Mouse (Mus musculus): ENCODE measurements at regions not wholly inside any gene's neighbourhood (a gene's known extent, or its start where the extent isn't known, plus 50 kb on each side); places are given as distances from the start of the nearest gene placed in this dataset.

- ChIA-PET POLR2A (interaction anchor here (0.7 kb wide), 1 partner anchor 53 kb away, joined by 3 read pairs; no protein-coding TSS in a partner anchor), CTCF (interaction anchor here (1.1 to 1.2 kb wide), 2 partner anchors 54 to 206 kb away, joined by 3 read pairs; no protein-coding TSS in a partner anchor)
- TF ChIP-seq CTCF (IDR thresholded peaks at IDR 0.05) = no peak
- DNase-seq (ENCODE audit: low read depth, low spot score) (no peak), ATAC-seq (peak; percentile 33)
- in situ Hi-C loops (cut with MboI; ENCODE audit: low pct_unique_long_range_greater_than_20kb) = loop anchor here (5.0 to 10.0 kb wide), 2 partner anchors 83 to 275 kb away; no protein-coding TSS in a partner anchor
- no peaks in the 10 kb centered on the region for H3K27me3 ChIP-seq
These were observed 77.6 kb downstream of the Zfp36l2 start for GRCm38 (mm10) chr17:84110000-84110695.

- ChIA-PET POLR2A (interaction anchor here (0.6 kb wide), 2 partner anchors 33 to 82 kb away, joined by 3 to 4 read pairs; no protein-coding TSS in a partner anchor), CTCF (no interaction called here)
- H3K27me3 ChIP-seq = no peaks in the 10 kb centered on the region
- ATAC-seq = no peak
- in situ Hi-C loops (cut with MboI; ENCODE audit: low pct_unique_long_range_greater_than_20kb) = no loop called here
- DNase-seq (ENCODE audit: low read depth, low spot score) = no peak
- no peak for TF ChIP-seq CTCF (IDR thresholded peaks at IDR 0.05)
These were observed 79.6 kb downstream of the Zfp36l2 start for GRCm38 (mm10) chr17:84107946-84108686.

- in situ Hi-C loops (cut with MboI; ENCODE audit: low pct_unique_long_range_greater_than_20kb) = no loop called here
- POLR2A ChIA-PET = interaction anchor here (0.6 kb wide), 1 partner anchor 83 kb away, joined by 3 read pairs; no protein-coding TSS in a partner anchor
These were observed 80.2 kb downstream of the Zfp36l2 start for GRCm38 (mm10) chr17:84107497-84107896.

GRCm38 (mm10) chr17:84104242-84104641, 83.5 kb downstream of the Zfp36l2 start:
- ATAC-seq = no peak
- ChIA-PET POLR2A (interaction anchor here (1.0 kb wide), 1 partner anchor 11 kb away, joined by 3 read pairs; no protein-coding TSS in a partner anchor), CTCF (no interaction called here)
- DNase-seq (ENCODE audit: low read depth, low spot score) = no peak
- no peaks in the 10 kb centered on the region for H3K27me3 ChIP-seq
- no peak for TF ChIP-seq CTCF (IDR thresholded peaks at IDR 0.05)
- in situ Hi-C loops (cut with MboI; ENCODE audit: low pct_unique_long_range_greater_than_20kb) = no loop called here

More at GRCm38 (mm10) chr17:84107497-84107896, 80.2 kb downstream of the Zfp36l2 start:
- DNase-seq (ENCODE audit: low read depth, low spot score) (no peak), ATAC-seq (no peak)
- CTCF ChIA-PET = interaction anchor here (0.7 kb wide), 1 partner anchor 17 kb away, joined by 3 read pairs; no protein-coding TSS in a partner anchor
- no peak for TF ChIP-seq CTCF (IDR thresholded peaks at IDR 0.05)
- no peaks in the 10 kb centered on the region for H3K27me3 ChIP-seq

- TF ChIP-seq CTCF (IDR thresholded peaks at IDR 0.05) = no peak
- in situ Hi-C loops (cut with MboI; ENCODE audit: low pct_unique_long_range_greater_than_20kb) = no loop called here
- POLR2A ChIA-PET = no interaction called here
- no peak for ATAC-seq
- H3K27me3 ChIP-seq = no peaks in the 10 kb centered on the region
- CTCF ChIA-PET = no interaction called here
- no peak for DNase-seq (ENCODE audit: low read depth, low spot score)
These were observed 84.4 kb downstream of the Zfp36l2 start for GRCm38 (mm10) chr17:84103344-84103743.

- ATAC-seq (no peak), DNase-seq (ENCODE audit: low read depth, low spot score) (no peak)
- in situ Hi-C loops (cut with MboI; ENCODE audit: low pct_unique_long_range_greater_than_20kb) = no loop called here
- no peaks in the 10 kb centered on the region for H3K27me3 ChIP-seq
- ChIA-PET POLR2A (no interaction called here), CTCF (no interaction called here)
- TF ChIP-seq CTCF (IDR thresholded peaks at IDR 0.05) = no peak
These were observed 86.1 kb downstream of the Zfp36l2 start for GRCm38 (mm10) chr17:84101652-84102051.

GRCm38 (mm10) chr17:84100523-84100922, 87.2 kb downstream of the Zfp36l2 start:
- no peak for TF ChIP-seq CTCF (IDR thresholded peaks at IDR 0.05)
- ChIA-PET POLR2A (no interaction called here), CTCF (interaction anchor here (1.6 kb wide), 1 partner anchor 10 kb away, joined by 5 read pairs; no protein-coding TSS in a partner anchor)
- in situ Hi-C loops (cut with MboI; ENCODE audit: low pct_unique_long_range_greater_than_20kb) = no loop called here
- no peaks in the 10 kb centered on the region for H3K27me3 ChIP-seq
- no peak for DNase-seq (ENCODE audit: low read depth, low spot score)
- ATAC-seq = no peak

GRCm38 (mm10) chr17:84099737-84100136, 88.0 kb downstream of the Zfp36l2 start:
- no peaks in the 10 kb centered on the region for H3K27me3 ChIP-seq
- POLR2A ChIA-PET = no interaction called here
- no peak for TF ChIP-seq CTCF (IDR thresholded peaks at IDR 0.05)
- no peak for DNase-seq (ENCODE audit: low read depth, low spot score)
- CTCF ChIA-PET = interaction anchor here (1.6 kb wide), 1 partner anchor 9 kb away, joined by 5 read pairs; no protein-coding TSS in a partner anchor
- ATAC-seq = no peak
- in situ Hi-C loops (cut with MboI; ENCODE audit: low pct_unique_long_range_greater_than_20kb) = no loop called here

GRCm38 (mm10) chr17:84097871-84098430, 89.8 kb downstream of the Zfp36l2 start:
- TF ChIP-seq CTCF (IDR thresholded peaks at IDR 0.05) = no peak
- H3K27me3 ChIP-seq = no peaks in the 10 kb centered on the region
- ATAC-seq (no peak), DNase-seq (ENCODE audit: low read depth, low spot score) (no peak)
- POLR2A ChIA-PET = no interaction called here
- in situ Hi-C loops (cut with MboI; ENCODE audit: low pct_unique_long_range_greater_than_20kb) = no loop called here
- CTCF ChIA-PET = interaction anchor here (0.8 kb wide), 1 partner anchor 70 kb away, joined by 3 read pairs; no protein-coding TSS in a partner anchor

- DNase-seq (ENCODE audit: low read depth, low spot score) = no peak
These were observed 90.5 kb downstream of the Zfp36l2 start for GRCm38 (mm10) chr17:84097286-84097685.

More at GRCm38 (mm10) chr17:84097286-84097685, 90.5 kb downstream of the Zfp36l2 start:
- ChIA-PET CTCF (interaction anchor here (0.8 kb wide), 1 partner anchor 69 kb away, joined by 3 read pairs; no protein-coding TSS in a partner anchor), POLR2A (no interaction called here)
- no peak for ATAC-seq
- H3K27me3 ChIP-seq = no peaks in the 10 kb centered on the region
- no peak for TF ChIP-seq CTCF (IDR thresholded peaks at IDR 0.05)
- in situ Hi-C loops (cut with MboI; ENCODE audit: low pct_unique_long_range_greater_than_20kb) = no loop called here
